Mouse (Mus musculus): ENCODE results near the gene Tsks. TPM values are rescaled to one million over a fixed set of nuclear protein-coding genes. Genes with fewer than 3 reads are reported as not detected.

Tsks gene
- not detected in 4 replicates for total RNA-seq (2023; ENCODE audit: inconsistent age)

GRCm38 (mm10) chr7:44942904-44943303 lies at the start of gene Tsks:
TSS of gene Tsks (plus strand) at chr7:44943204.

GRCm38 (mm10) chr7:44895593-44896434 lies 47.2 kb upstream of the Tsks start, which contains the start of gene Fuz:
TSS of gene Fuz (plus strand) at chr7:44896079.

GRCm38 (mm10) chr7:44929204-44930151 lies 13.5 kb upstream of the Tsks start, which contains the start of gene Ap2a1:
TSS of gene Ap2a1 (minus strand) at chr7:44929496.

GRCm38 (mm10) chr7:44974383-44975116 lies 31.5 kb downstream of the Tsks start, which contains the start of gene Cpt1c:
TSS of gene Cpt1c (minus strand) at chr7:44974851.

GRCm38 (mm10) chr7:44986192-44986878 lies 43.3 kb downstream of the Tsks start, which contains the start of gene Prmt1:
TSS of gene Prmt1 (minus strand) at chr7:44986568.

GRCm38 (mm10) chr7:44997231-44997939 lies 54.4 kb downstream of the Tsks start, which contains the start of gene Irf3:
TSS of gene Irf3 (plus strand) at chr7:44997648.

GRCm38 (mm10) chr7:44998501-44998955 lies 55.5 kb downstream of the Tsks start, which contains the start of gene Bcl2l12:
TSS of gene Bcl2l12 (minus strand) at chr7:44998712.

Other genes starting within 250 kb of the Tsks start
- gene Izumo2, start 234.5 kb upstream of the Tsks start, total RNA-seq (2023; ENCODE audit: inconsistent age): not detected in 4 replicates
- gene Vrk3, start 194.8 kb upstream of the Tsks start, total RNA-seq (2023; ENCODE audit: inconsistent age): 66.6 to 84.4 TPM (median 73.7 TPM) in 4 replicates
- 2.0 to 3.3 TPM (median 2.6 TPM) in 4 replicates for gene Zfp473, start 192.2 kb upstream of the Tsks start, total RNA-seq (2023; ENCODE audit: inconsistent age)
- gene Nup62, start 127.1 kb upstream of the Tsks start, total RNA-seq (2023; ENCODE audit: inconsistent age): 39.5 to 48.7 TPM (median 43.9 TPM) in 4 replicates
- gene Il4i1, start 126.8 kb upstream of the Tsks start, total RNA-seq (2023; ENCODE audit: inconsistent age): 121 to 140 TPM (median 133 TPM) in 4 replicates
- 3.8 to 5.1 TPM (median 4.7 TPM) in 4 replicates for gene Atf5, start 126.5 kb upstream of the Tsks start, total RNA-seq (2023; ENCODE audit: inconsistent age)
- 32.9 to 46.4 TPM (median 36.3 TPM) in 4 replicates for gene Akt1s1, start 94.2 kb upstream of the Tsks start, total RNA-seq (2023; ENCODE audit: inconsistent age)
- gene Tbc1d17, start 94.1 kb upstream of the Tsks start, total RNA-seq (2023; ENCODE audit: inconsistent age): 131 to 155 TPM (median 145 TPM) in 4 replicates
- 63.0 to 75.3 TPM (median 65.8 TPM) in 4 replicates for gene Pnkp, start 86.1 kb upstream of the Tsks start, total RNA-seq (2023; ENCODE audit: inconsistent age)
- 12.0 to 16.6 TPM (median 14.8 TPM) in 4 replicates for gene Ptov1, start 73.4 kb upstream of the Tsks start, total RNA-seq (2023; ENCODE audit: inconsistent age)
- 61.5 to 68.3 TPM (median 66.0 TPM) in 4 replicates for gene Med25, start 50.5 kb upstream of the Tsks start, total RNA-seq (2023; ENCODE audit: inconsistent age)
- 27.8 to 31.0 TPM (median 29.5 TPM) in 4 replicates for gene Fuz, start 47.1 kb upstream of the Tsks start, total RNA-seq (2023; ENCODE audit: inconsistent age)
- 75.4 to 97.5 TPM (median 90.4 TPM) in 4 replicates for gene Ap2a1, start 13.7 kb upstream of the Tsks start, total RNA-seq (2023; ENCODE audit: inconsistent age)
- not detected in 4 replicates for gene Cpt1c, start 31.6 kb downstream of the Tsks start, total RNA-seq (2023; ENCODE audit: inconsistent age)
- 128 to 149 TPM (median 145 TPM) in 4 replicates for gene Prmt1, start 43.4 kb downstream of the Tsks start, total RNA-seq (2023; ENCODE audit: inconsistent age)
- gene Irf3, start 54.4 kb downstream of the Tsks start, total RNA-seq (2023; ENCODE audit: inconsistent age): 166 to 184 TPM (median 173 TPM) in 4 replicates
- 28.2 to 38.2 TPM (median 30.9 TPM) in 4 replicates for gene Bcl2l12, start 55.5 kb downstream of the Tsks start, total RNA-seq (2023; ENCODE audit: inconsistent age)
- 96.2 to 104 TPM (median 99.7 TPM) in 4 replicates for gene Scaf1, start 73.2 kb downstream of the Tsks start, total RNA-seq (2023; ENCODE audit: inconsistent age)
- gene Rras, start 74.8 kb downstream of the Tsks start, total RNA-seq (2023; ENCODE audit: inconsistent age): 13.0 to 15.4 TPM (median 14.8 TPM) in 4 replicates
- 69.6 to 74.4 TPM (median 71.7 TPM) in 4 replicates for gene Prr12, start 109.7 kb downstream of the Tsks start, total RNA-seq (2023; ENCODE audit: inconsistent age)
- 55.5 to 60.4 TPM (median 57.4 TPM) in 4 replicates for gene Nosip, start 119.2 kb downstream of the Tsks start, total RNA-seq (2023; ENCODE audit: inconsistent age)
- gene Prrg2, start 119.5 kb downstream of the Tsks start, total RNA-seq (2023; ENCODE audit: inconsistent age): 3.5 to 5.4 TPM (median 3.8 TPM) in 4 replicates
- gene Rcn3, start 149.0 kb downstream of the Tsks start, total RNA-seq (2023; ENCODE audit: inconsistent age): 2.0 to 5.7 TPM (median 3.9 TPM) in 4 replicates
- 30.4 to 37.3 TPM (median 33.5 TPM) in 4 replicates for gene Fcgrt, start 160.6 kb downstream of the Tsks start, total RNA-seq (2023; ENCODE audit: inconsistent age)
- gene Rps11, start 181.2 kb downstream of the Tsks start, total RNA-seq (2023; ENCODE audit: inconsistent age): 2,358 to 2,650 TPM (median 2,499 TPM) in 4 replicates
- gene Rpl13a, start 185.6 kb downstream of the Tsks start, total RNA-seq (2023; ENCODE audit: inconsistent age): 4,140 to 4,660 TPM (median 4,377 TPM) in 4 replicates
- gene Gm45713, start 193.0 kb downstream of the Tsks start, total RNA-seq (2023; ENCODE audit: inconsistent age): 0.87 TPM in 1 of 4 replicates, not detected in the others
- gene Flt3l, start 193.2 kb downstream of the Tsks start, total RNA-seq (2023; ENCODE audit: inconsistent age): 70.7 to 77.9 TPM (median 74.1 TPM) in 4 replicates
- gene Pih1d1, start 211.1 kb downstream of the Tsks start, total RNA-seq (2023; ENCODE audit: inconsistent age): 46.7 to 53.9 TPM (median 51.0 TPM) in 4 replicates
- gene Aldh16a1, start 211.4 kb downstream of the Tsks start, total RNA-seq (2023; ENCODE audit: inconsistent age): 100 to 121 TPM (median 116 TPM) in 4 replicates
- not detected in 4 replicates for gene Slc17a7, start 220.7 kb downstream of the Tsks start, total RNA-seq (2023; ENCODE audit: inconsistent age)
- gene Gfy, start 236.4 kb downstream of the Tsks start, total RNA-seq (2023; ENCODE audit: inconsistent age): not detected in 4 replicates
- gene Pth2, start 237.8 kb downstream of the Tsks start, total RNA-seq (2023; ENCODE audit: inconsistent age): not detected in 4 replicates